Mouse (Mus musculus) layer of hippocampus, adult 8-10 months (tissue): ENCODE results near the gene Nog. TPM values are rescaled to one million over a fixed set of nuclear protein-coding genes. Genes with fewer than 3 reads are reported as not detected.

Experiments
- DNase-seq, 2 experiments: peaks; one replicate each; pipeline ENCODE4 v3.0.0; 2022; ENCODE audit warnings: low spot score in 2 of 2
- total RNA-seq, 4 experiments: library from RNA; stranded (reverse); gene quantifications; 2 replicates each; pipeline ENCODE4 v1.2.4; 2022

Gene Nog
- total RNA-seq, 4 experiments from 2014 or later, result 6.9 to 8.8 (median 8.4) TPM

GRCm38 (mm10) chr11:89267520-89267919 is 34.6 kb downstream of the Nog start:
- DNase-seq, result no peak

- DNase-seq, result no peak
Measured at GRCm38 (mm10) chr11:89265080-89265479, 37.1 kb downstream of the Nog start.

- no peak for DNase-seq
Measured at GRCm38 (mm10) chr11:89259338-89259915, 42.7 kb downstream of the Nog start.

- no peak for DNase-seq
Measured at GRCm38 (mm10) chr11:89257893-89258292, 44.2 kb downstream of the Nog start.

GRCm38 (mm10) chr11:89253973-89254372 is 48.2 kb downstream of the Nog start:
- no peak for DNase-seq

Other genes starting within 250 kb of the Nog start
- 10 to 100 TPM; 45.9 to 51.3 (median 47.0) TPM for gene Dgke, start 235.5 kb downstream of the Nog start, total RNA-seq
- gene Gm525, start 228.5 kb downstream of the Nog start, total RNA-seq, result not detected